Mouse (Mus musculus): Measurements from ENCODE around the gene Nfil3.

Gene Nfil3

DNA sequence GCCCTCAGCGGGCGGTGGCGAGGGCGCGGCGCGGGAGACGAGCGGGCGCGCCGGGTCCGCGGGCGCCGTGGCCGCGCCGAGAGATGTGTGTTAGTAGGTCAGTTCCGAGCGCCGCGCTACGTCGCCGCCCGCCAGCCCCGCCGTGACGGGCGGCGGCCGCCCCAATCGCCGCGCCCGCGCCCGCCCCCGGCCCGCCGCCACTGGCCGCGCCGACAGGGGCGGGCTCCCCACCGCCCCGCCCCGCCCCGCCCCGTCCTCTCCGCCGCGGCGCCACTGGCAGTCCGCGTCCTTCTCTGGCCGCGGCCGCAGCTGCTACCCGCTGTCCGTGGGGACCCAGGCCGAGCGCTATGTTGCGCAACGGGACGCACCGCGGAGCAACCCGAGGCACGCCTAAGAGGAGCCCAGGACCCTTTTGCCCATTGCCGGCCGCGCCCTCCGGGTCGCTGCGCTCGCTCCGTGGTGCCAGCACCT is at the start of gene Nfil3:
Gene Nfil3, minus strand, starts transcription at position 123 of the 471 bp plus-strand sequence.
- no peak for DNase-seq (ENCODE audit: extremely low read depth, low read depth, low spot score)

DNA sequence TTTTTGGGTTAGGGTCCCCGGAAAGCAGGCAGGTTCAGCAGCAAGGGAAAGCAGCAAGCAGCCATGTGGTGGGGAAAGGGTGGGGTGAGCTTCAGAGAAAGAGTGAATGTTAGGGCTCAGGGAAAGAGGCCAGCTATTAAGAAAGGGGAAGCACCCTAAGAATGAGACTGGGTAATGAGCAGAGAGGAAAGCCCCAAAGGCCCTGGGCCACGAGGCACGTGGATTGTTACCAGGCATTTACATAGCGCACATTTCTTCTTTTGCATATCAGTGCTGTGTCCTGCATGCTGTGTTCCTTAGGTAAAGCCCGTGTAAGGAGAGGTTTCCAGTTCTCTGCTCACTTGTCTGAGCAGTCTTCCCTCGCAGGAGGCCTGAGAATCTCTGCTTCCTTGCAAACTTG is 43.4 kb upstream of the Nfil3 start:
- DNase-seq (ENCODE audit: extremely low read depth, low read depth, low spot score) = no peak

DNA sequence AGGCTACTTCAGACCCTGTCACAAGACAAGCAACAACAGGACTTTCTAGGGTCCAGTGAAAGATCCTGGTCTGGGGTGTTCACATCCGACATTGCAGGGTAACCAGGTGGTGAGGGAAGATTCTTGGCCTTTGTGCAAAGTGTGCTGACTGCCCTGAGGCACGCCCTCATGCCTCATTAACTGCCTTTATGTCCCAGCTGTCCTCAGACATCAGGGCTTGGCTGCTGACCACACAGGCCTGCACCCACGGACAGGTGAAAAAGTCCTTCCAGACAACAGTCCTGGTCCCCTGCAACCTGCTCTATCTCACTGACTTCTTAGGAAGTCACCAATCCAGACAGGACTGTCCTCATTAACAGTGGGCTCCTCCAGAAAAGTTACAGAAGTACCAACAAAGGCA is 39.4 kb upstream of the Nfil3 start:
- DNase-seq (ENCODE audit: extremely low read depth, low read depth, low spot score) = no peak

DNA sequence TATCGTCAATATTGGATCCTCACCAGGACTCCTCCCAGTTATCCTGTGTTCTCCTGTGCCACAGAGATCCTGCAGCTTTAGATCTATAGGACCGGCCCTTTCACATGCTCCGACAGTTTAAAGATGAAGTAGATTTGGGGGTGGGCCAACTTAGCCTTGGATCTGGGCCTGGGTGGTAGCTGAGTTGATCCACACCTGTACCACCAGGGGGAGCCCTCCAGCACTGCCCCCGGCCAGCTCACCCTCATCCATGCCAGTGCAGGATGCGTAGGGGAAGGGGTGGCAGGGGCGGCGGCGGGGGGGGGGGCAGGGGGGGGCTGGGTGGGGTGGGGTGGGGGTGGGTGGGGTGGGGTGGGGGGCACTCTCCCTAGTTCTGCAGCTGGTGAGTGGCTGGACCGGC is 38.7 kb upstream of the Nfil3 start:
- DNase-seq (ENCODE audit: extremely low read depth, low read depth, low spot score) = peak; percentile 30

DNA sequence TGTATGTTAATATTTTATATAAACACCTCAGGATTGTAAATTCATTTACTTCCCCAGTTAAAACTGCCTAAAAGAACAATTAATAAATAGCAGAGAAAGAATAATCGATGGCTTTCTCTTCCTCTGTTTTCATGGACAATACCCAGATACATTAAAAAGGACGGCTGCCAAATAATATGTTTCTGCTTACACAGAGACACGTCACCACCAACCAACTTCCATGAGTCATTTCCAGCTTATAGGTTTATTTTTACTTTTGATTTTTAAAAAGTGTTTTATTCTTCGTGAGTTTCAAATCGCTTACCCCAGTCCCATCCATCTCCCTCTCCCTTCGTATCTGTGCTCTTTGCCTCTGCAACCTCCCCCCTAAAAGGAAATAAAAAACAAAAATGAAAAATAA is 38.1 kb upstream of the Nfil3 start:
- no peak for DNase-seq (ENCODE audit: extremely low read depth, low read depth, low spot score)

DNA sequence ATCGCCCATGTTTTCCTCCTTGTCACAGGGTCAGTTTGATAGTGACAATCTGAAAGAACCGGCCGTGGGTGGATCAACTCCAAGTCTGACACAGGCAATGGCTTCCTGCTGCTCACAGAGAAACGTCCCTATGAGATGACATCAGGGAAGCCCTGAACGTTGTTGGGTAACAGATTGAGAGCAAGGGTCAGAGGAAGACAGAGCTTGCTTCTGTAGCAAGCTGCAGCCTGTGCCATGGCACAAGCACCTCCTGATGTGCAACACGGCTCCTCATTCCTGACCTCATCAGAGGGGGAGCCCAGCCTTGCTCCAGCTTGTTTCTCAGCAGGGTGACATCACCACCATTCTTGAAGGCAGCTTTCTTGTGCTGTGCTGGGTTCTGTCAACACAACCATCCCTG is 37.1 kb upstream of the Nfil3 start:
- peak; percentile 63 for DNase-seq (ENCODE audit: extremely low read depth, low read depth, low spot score)

DNA sequence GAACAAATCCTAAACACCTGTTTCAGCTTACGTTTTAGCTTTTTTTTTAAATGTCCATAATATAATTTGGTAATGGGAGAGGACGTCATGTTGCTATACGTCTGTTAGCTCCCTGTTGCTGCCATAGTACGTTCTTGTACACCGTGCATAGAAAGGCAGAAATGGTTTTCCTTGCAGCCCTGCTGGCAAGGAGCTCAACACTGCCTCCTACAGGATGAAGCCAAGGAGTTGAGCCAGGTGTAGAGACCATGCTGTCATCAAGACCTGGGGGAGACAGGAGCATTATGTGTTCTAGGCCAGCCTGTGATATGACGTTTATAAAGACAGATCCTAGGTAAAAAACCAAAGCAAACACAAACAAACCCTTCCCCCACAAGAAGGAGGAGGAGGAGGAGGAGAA is 36.2 kb upstream of the Nfil3 start:
- no peak for DNase-seq (ENCODE audit: extremely low read depth, low read depth, low spot score)

DNA sequence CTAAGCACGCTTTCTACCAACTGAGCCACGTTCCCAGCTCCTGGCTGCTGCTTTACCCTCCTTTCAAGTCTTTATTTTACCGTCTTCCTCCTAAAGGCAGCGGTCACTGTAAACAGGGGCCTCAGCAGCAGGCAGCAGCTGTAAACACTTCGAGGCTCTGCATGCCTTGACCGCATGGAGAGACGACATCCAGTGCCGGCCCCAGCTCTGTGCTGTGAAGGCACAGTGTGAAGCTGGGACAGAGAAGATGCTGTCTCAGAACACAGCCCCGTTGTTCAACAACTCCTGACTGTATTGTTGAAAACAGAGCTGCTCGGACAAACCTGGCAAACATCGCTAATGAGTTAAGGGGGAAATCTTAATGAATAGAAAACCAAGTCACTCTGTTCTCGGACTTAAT is 30.6 kb upstream of the Nfil3 start:
- no peak for DNase-seq (ENCODE audit: extremely low read depth, low read depth, low spot score)

DNA sequence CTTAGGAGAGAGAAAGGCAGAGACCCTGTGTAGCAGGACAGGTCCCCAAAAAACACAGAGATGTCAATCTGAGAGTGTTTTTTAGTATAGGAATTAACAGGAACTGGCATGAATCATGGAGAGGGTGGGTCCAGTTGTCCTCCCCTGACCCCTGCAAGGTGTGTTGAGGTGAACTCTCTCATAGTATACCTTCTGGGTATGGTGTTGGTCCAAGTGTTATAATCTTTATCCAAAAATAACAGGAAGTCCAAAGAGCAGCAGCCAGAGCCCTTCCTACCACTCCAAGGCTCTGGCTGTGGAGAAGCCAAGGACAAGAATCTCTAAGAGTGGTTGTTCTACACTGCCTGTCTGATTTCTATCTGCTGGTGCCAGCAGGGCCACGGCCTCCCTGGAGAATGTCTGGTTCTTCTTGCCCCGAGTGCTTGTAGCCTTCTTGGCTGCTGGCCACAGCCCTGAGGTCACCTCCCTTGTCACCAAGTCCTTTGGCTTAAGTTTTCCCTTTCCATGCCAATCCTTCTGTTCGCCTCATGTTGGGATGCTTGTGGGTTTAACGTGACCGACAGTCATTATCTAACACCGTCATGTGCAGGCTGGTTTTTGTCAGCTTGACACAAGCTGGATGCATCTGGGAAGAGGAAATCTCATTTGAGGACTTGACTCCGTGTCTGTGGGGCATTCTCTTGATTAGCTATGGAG is 27.8 kb upstream of the Nfil3 start:
- peak; percentile 93 for DNase-seq (ENCODE audit: extremely low read depth, low read depth, low spot score)

DNA sequence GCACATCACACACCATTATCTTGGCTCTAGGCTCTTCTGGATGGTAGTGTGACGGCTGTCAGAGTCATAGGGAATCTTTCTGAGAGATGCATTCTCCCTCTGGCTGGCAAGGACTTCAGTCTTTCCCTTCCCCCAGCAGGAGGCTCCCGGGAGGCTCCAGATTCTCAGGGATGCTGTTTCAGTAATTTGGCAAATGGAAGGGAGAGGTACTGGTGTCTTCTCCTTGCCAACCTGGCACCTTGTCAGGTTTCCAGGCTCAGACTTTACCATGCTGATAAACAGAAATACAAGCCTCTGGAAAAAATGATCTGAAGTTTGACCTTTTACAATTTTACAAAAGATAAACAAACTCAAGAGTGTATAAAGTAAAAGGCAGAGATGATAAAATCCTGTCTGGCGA is 26.9 kb upstream of the Nfil3 start:
- DNase-seq (ENCODE audit: extremely low read depth, low read depth, low spot score) = no peak

DNA sequence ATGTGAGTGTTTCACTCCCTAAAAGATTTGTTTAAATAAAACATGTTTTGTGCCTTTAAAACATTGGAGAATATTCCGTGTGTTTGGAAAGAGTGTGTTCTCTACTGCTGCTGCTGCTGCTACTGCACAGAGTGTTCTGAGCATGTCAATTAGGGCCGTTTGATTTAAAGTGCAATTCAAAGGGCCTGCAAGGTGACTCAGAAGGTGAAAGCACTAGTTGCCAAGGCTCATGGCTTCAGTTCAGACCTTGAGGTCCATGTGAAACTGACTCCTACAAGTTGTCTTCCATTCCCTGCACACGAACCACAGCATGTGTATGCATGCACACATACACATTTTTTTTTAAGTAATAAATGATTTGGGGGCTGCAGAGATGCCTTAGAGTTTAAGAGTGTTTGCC is 22.4 kb upstream of the Nfil3 start:
- DNase-seq (ENCODE audit: extremely low read depth, low read depth, low spot score) = no peak

DNA sequence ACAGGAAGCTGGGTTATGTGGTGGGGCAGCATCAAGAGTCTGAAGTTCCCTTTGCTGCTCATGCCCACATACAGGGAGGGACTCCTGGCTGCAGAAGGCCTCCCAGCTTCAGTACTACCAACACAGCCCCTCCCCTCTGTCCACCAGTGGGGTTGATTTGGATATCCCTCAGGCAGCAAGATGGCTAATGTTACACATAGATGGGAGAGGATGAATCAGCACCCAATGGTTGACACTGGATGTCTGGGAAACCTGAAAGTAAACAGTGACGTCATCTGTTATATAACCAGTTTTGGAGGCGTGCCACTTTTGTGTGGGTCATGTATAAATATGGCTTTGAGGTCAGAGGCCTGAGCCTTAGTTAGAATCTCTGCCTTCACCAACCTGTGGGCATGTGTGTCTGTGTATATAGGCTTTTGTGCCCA is 20.6 kb upstream of the Nfil3 start:
- no peak for DNase-seq (ENCODE audit: extremely low read depth, low read depth, low spot score)

DNA sequence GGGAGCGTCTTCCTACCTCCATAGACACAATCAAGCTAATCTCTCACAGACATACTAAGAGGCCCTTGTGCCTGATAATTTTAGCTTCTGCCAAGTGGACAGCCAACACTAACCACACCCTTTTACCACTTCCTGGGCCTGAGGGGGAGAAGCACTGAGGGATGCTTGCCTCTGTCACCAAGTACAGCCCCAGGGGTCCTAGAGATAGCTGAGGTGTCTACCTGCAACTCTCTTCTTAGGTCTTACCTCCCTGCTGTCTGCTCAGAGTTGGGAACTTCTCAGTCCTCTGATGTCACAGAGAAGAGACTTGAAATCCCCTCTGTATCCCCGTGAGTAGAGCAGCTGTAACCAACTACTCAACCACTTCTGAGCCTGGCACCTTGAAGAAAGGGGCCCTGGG is 19.6 kb upstream of the Nfil3 start:
- DNase-seq (ENCODE audit: extremely low read depth, low read depth, low spot score) = no peak

DNA sequence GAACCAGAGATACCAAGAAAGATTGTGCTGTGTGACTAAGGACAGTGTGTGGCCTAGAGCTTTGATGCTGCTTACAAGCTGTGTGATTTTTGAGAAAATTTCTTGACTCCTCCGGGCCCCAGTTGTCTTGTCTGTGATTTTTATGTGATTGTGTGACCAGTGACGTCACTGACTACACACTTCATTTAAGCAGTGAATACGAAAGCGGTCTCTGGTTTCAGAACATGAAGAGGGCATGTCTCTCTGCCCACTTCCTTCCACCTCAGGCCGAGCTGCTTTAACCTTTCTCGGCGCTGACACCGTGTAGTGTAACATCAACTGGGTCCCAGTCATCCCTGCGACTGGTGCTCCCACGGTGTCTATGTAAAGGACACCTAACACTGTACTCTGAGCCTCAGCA is 17.7 kb upstream of the Nfil3 start:
- no peak for DNase-seq (ENCODE audit: extremely low read depth, low read depth, low spot score)

DNA sequence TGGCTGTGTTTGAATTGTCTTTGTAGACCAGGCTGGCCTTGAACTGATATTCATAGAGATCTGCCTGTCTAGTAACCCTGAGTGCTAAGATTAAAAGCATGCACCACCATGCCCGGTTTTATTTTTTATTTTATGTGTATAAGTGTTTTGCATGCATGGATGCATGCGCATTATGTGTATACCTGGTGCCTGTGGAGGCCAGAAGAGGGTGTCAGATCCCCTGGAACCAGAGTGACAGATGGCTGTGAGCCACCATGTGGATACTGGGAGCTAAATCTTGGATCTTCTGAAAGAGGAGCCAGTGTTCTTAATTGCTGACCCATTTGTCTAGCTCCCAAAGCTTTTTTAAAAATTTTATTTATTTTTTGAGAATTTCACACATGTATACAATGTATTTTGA is 16.9 kb upstream of the Nfil3 start:
- DNase-seq (ENCODE audit: extremely low read depth, low read depth, low spot score) = no peak

DNA sequence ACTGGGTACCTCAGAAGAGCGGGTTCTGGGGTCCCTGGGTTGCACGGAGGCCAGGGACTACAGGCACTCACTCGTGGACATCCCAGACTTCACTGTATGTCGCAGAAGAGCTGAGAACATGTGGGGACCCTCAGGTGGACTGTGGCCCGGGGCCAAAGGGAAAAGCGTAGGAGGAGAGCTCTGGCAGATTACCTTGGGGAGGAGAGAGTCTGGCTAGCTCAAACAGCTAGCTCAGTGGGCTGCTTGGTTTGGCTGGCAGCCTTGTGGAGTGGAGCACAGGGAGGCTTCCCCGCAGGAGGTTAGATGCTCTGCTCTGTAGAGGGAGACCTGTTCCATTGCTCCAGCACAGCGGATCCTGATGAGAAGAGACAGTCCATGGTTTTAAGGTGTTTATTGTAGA is 15.3 kb upstream of the Nfil3 start:
- no peak for DNase-seq (ENCODE audit: extremely low read depth, low read depth, low spot score)

DNA sequence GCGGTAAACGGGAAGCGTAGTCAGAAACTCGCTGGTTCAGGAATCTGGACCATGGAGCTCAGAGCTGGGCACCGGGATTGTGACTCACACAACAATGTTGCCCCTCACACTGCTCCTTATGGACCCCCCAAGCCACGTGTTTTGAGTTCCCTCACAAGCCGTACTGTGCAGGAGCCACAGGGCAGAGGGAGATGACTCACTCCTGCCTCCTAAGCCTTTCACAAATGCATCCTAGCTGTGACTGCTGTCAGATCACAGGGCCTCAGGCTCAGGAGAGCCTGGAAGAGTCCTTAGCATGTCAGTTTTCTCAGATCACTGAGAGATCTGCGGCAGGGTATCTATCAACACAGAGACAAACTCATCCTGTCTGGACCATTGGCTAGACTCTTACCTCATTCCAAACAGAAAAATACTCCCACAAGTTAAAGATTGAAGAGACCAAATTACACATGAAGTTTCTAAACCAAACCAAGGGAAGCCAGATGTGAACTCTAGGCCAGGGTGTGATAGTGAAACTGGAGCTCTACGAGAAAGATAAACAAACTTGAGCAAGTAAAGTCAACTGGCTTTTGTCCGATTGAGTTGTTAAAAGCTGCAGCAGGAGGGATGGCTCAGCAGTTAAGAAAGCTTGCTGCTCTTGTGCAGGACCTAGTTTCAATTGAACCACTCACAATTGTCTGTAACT is 13.5 kb upstream of the Nfil3 start:
- no peak for DNase-seq (ENCODE audit: extremely low read depth, low read depth, low spot score)

DNA sequence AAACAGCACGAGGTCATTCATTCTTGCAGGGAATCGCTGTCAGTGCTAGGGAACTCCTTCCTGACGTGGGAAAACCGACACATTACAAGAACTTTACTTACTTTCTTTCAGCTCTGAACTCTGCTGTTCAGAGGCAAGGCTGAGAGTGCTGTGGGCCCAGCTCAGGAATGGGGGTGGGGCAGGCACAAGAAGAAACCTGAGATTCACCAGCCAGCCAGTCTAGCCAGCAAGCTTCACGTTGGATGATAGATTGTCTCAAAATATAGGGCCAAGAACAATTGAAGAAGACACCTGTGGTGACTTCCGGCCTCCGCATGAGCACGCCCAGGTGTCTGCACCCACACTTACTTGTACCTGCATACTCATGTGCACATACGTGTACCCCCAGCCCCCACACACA is 9.3 kb upstream of the Nfil3 start:
- DNase-seq (ENCODE audit: extremely low read depth, low read depth, low spot score) = no peak

DNA sequence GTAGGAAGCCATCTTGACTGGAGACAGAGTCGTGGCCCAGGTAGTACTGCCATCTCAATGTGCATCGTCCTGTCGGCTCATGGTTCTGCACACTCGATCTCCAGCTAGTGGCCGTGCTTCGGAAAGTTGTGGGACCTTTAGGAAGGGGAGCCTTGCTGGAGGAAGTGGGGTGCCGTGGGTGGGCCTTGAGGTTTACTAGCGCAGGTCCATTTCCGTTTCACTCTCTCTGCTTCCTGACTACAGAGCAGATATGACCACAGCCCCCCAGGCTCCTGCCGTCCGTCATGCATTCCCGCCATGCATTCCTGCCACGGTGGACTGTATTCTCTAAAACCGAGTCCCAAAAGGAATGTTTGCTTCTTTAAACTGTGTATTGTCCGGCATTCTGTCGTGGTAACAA is 8.1 kb upstream of the Nfil3 start:
- no peak for DNase-seq (ENCODE audit: extremely low read depth, low read depth, low spot score)

DNA sequence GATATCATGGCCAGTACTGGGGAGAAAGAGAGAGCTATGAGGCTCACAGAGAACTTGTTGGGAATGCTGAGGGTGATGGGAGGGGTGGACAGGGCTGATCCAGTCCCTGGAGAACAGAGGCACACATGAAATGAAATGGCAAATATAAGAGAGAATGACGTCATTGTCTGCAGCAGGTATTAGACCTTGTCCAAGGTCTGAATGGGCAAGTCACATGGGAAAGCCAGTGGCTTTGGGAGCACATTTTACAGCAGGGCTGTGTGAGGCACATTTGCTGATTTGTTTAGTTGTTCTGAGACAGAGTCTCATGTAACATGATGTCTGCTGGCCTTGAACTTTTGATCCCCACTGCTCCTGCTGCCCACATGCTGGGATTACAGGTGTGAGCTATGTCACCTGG is 7.0 kb upstream of the Nfil3 start:
- no peak for DNase-seq (ENCODE audit: extremely low read depth, low read depth, low spot score)

DNA sequence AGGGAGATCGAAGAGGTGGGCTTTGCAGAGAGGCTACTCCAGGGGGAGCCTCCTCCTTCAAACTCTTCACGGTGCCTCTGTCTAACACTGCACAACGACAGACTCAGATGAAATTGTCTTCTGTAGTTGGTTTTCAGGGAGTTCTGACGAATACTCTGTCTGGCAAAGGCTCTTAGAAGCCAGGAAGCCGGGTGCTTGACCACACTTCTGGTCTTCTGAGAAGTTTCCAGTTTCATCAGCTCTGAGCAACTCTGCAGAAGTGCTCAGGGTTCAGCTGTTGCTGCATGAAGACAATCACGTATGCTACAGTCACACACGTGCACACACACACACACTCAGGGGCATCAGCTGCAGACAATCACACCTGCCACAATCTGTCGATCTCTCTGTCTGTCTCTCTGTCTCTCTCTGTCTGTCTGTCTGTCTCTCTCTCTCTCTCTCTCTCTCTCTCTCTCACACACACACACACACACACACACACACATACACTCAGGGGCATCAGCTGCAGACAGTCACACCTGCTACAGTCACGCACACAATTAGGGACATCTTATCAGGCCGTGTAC is 5.4 kb upstream of the Nfil3 start:
- no peak for DNase-seq (ENCODE audit: extremely low read depth, low read depth, low spot score)

DNA sequence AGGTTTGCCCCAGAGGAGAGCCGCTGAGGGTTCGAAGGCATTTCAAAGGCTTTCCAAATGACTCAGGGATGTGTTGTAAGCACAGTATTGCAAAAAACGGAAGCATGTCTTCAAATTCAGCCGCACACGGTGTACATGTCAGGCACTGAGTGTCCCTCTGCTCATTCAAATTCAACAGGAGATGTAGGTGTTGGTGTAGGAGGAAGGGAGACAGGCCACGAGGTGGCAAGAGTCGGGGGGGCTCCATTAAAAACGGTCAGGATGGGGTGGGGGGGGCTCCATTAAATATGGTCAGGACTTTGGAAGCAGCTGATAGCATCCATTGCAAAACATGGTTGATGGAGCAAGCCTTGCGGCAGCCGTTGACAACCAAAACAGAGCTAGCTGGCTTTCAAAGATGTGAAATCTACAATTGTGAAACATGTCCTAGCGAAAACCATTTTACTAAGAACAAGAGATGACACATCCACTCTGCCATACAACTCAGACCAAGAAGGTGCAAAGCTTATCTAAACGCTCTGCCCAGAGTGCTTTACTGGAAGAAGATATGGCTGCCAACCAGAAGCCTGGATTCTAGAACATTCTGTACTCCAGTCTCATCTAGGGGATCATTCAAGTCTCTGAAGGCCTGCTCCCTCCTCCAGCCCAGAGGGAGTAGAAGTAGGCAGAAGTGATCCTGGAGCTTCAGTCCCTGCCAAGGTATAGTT is 4.8 kb upstream of the Nfil3 start:
- no peak for DNase-seq (ENCODE audit: extremely low read depth, low read depth, low spot score)
